Mouse (Mus musculus) midbrain, postnatal 0 days (tissue): Measurements from ENCODE around the gene Ggt5. TPM values are rescaled to one million over a fixed set of nuclear protein-coding genes. Genes with fewer than 3 reads are reported as not detected.
"Not testable (repeated sequence)": the region's sequence is repeated elsewhere in the genome, so short reads cannot be mapped to it uniquely, and the experiment has no call there.

Experiments
- ATAC-seq: fragments of 200-750 bp; cut with Nextera tagmentation; 2 replicates; pipeline ENCODE4 v1.8.0; 2017; ENCODE audit warnings: moderate number of reproducible peaks, mild to moderate bottlenecking, moderate TSS enrichment, moderate library complexity; ENCODE audit not compliant: low FRiP score
- DNase-seq: peaks from one replicate; pipeline ENCODE4 v3.0.0-alpha.2; 2015; ENCODE audit warnings: low spot score
- H3K27ac ChIP-seq: fragments of 300-500 bp; sonication (generic); 2 replicates; pipeline ENCODE4 v1.5.1; 2014; ENCODE audit warnings: low read depth, mild to moderate bottlenecking, low read length, mixed read lengths
- H3K27me3 ChIP-seq: fragments of 300-500 bp; sonication (generic); 2 replicates; pipeline ENCODE4 v1.6.1; 2014; ENCODE audit warnings: low read length, control low read depth, mixed read lengths; ENCODE audit not compliant: insufficient read depth
- H3K36me3 ChIP-seq: fragments of 300-500 bp; sonication (generic); 2 replicates; pipeline ENCODE4 v1.6.1; 2014; ENCODE audit warnings: low read length, control low read depth, mixed read lengths; ENCODE audit not compliant: insufficient read depth
- H3K4me1 ChIP-seq: fragments of 300-500 bp; sonication (generic); 2 replicates; pipeline ENCODE4 v1.6.1; 2014; ENCODE audit warnings: mild to moderate bottlenecking, control low read depth, antibody characterized with exemption, low read length, mixed read lengths; ENCODE audit not compliant: insufficient read depth
- H3K4me2 ChIP-seq: fragments of 300-500 bp; sonication (generic); 2 replicates; pipeline ENCODE4 v1.6.1; 2014; ENCODE audit warnings: low read depth, mild to moderate bottlenecking, low read length, mixed read lengths; ENCODE audit not compliant: poor library complexity, severe bottlenecking
- H3K4me3 ChIP-seq: fragments of 300-500 bp; sonication (generic); 2 replicates; pipeline ENCODE4 v1.5.1; 2014; ENCODE audit warnings: low read depth, mild to moderate bottlenecking, low read length, moderate library complexity
- H3K9ac ChIP-seq: fragments of 300-500 bp; sonication (generic); replicated peaks from 2 replicates; pipeline ENCODE4 v1.6.1; 2014; ENCODE audit warnings: mild to moderate bottlenecking, low read length, moderate library complexity, mixed read lengths; ENCODE audit not compliant: poor library complexity, severe bottlenecking
- H3K9me3 ChIP-seq: fragments of 300-500 bp; sonication (generic); 2 replicates; pipeline ENCODE4 v1.6.1; 2016; ENCODE audit warnings: low read length, control low read depth
- CTCF ChIP-seq: IDR thresholded peaks from 2 replicates; pipeline ENCODE4 v1.5.1; 2016; ENCODE audit warnings: antibody characterized with exemption, mild to moderate bottlenecking
- WGBS: fragments of 180-500 bp; shearing (Covaris S2); extraction: QIAGEN DNeasy Blood & Tissue Kit; methylation state at CpG from one replicate; pipeline ENCODE4 v1.1.7; 2014; 5-methylcytosine and 5-hydroxymethylcytosine counted together
- polyA plus RNA-seq: library from polyadenylated mRNA; unstranded; fragments of >200 nt; fragmentation: Nextera tagmentation; extraction: Ambion mirVana; gene quantifications from 2 replicates; pipeline ENCODE4 v1.2.1, GENCODE M21; 2015
- total RNA-seq: library from RNA; depleted of rRNA; stranded (reverse); fragments of >200 nt; gene quantifications from 2 replicates; pipeline ENCODE4 v1.2.3, GENCODE M21; 2014

Ggt5 gene
- total and polyA plus RNA-seq, 2 experiments from 2014 or later = 1.3 to 5.8 TPM

- H3K36me3 ChIP-seq = no peaks in the 10 kb centered on the region
- TF ChIP-seq CTCF = no peak
- no peak overlapping the region for H3K9ac ChIP-seq
- ATAC-seq = no peak
- 83% methylated on average over 7 of the region's 7 CpGs for WGBS
- peaks cover 6% of the 10 kb centered on the region for H3K4me1 ChIP-seq
- no peaks in the 10 kb centered on the region for H3K27me3 ChIP-seq
- no peak overlapping the region for H3K4me2 ChIP-seq
- no peak for DNase-seq
- no peak overlapping the region for H3K4me3 ChIP-seq
- H3K9me3 ChIP-seq = no peaks in the 10 kb centered on the region
- no peak overlapping the region for H3K27ac ChIP-seq
Measured at GRCm38 (mm10) chr10:75565906-75566305, 23.2 kb upstream of the Ggt5 start.

GRCm38 (mm10) chr10:75566321-75566720 is 22.8 kb upstream of the Ggt5 start:
- Histone ChIP-seq H3K9ac (no peak overlapping the region), H3K36me3 (no peaks in the 10 kb centered on the region), H3K27me3 (no peaks in the 10 kb centered on the region), H3K9me3 (no peaks in the 10 kb centered on the region), H3K4me1 (peaks cover 2% of the 10 kb centered on the region), H3K4me3 (no peak overlapping the region), H3K27ac (no peak overlapping the region), H3K4me2 (no peak overlapping the region)
- DNase-seq = no peak
- ATAC-seq = no peak
- WGBS = 82% methylated on average over 5 of the region's 5 CpGs
- peak; percentile 24 for TF ChIP-seq CTCF

- DNase-seq, H3K4me1 ChIP-seq, H3K9me3 ChIP-seq, H3K27me3 ChIP-seq, H3K4me2 ChIP-seq, ATAC-seq, H3K36me3 ChIP-seq, H3K4me3 ChIP-seq, H3K9ac ChIP-seq, H3K27ac ChIP-seq: not testable (repeated sequence)
- 77% methylated on average over 2 of the region's 2 CpGs for WGBS
- TF ChIP-seq CTCF = peak; percentile 35
Measured at GRCm38 (mm10) chr10:75566765-75567164, 22.4 kb upstream of the Ggt5 start.

DNA sequence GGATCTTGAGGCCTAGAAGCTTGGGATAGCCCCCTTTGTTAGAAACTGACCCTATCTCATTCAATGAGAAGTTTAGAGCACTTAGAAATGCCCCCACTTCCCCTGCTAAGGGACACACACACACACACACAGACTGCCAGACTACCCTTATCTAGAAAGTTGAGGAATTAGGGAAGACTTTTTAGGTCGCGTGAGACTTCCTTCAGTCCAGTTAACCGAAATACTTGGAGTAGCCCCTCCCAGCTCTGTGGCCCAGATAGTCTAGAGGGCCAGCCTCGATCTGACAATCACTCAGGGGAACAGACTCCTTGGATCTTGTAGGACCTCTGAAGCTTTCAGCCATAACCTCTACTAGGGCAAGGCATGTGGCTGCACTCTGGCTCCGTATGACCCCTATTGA is 21.1 kb upstream of the Ggt5 start:
- no peak for TF ChIP-seq CTCF
- H3K9ac ChIP-seq = no peak overlapping the region
- no peaks in the 10 kb centered on the region for H3K4me1 ChIP-seq
- ATAC-seq (no peak), DNase-seq (no peak)
- H3K36me3 ChIP-seq = no peaks in the 10 kb centered on the region
- H3K9me3 ChIP-seq = no peaks in the 10 kb centered on the region
- no peak overlapping the region for H3K27ac ChIP-seq
- H3K4me3 ChIP-seq = no peak overlapping the region
- WGBS = 43% methylated on average over 5 of the region's 5 CpGs
- H3K27me3 ChIP-seq = no peaks in the 10 kb centered on the region
- H3K4me2 ChIP-seq = no peak overlapping the region

DNA sequence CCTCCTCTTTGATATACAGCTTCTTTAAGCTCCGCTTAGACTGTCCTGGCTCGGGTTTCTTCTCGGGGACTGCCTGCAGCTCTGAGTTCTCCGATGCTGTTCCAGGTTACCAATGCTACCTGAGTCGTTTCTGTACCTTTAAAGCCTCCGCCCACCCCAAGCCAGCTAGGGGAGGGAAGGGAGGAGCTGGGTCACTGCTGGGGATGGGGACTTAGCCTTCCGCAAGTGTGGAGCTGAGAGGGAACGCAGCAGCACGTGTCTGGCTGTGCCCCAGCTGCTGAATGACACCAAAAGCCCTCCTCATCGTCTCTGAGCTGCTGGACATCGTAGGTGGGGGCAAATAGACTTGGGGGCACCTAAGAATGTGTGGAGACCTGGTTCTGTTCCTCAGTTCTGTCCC is 20.7 kb upstream of the Ggt5 start:
- Histone ChIP-seq H3K4me3 (no peak overlapping the region), H3K4me2 (no peak overlapping the region), H3K27ac (no peak overlapping the region), H3K36me3 (no peaks in the 10 kb centered on the region), H3K9me3 (no peaks in the 10 kb centered on the region), H3K27me3 (no peaks in the 10 kb centered on the region), H3K9ac (no peak overlapping the region), H3K4me1 (no peaks in the 10 kb centered on the region)
- no peak for TF ChIP-seq CTCF
- WGBS = 8% methylated on average over 11 of the region's 11 CpGs
- ATAC-seq = no peak
- DNase-seq = no peak

- no peaks in the 10 kb centered on the region for H3K9me3 ChIP-seq
- no peak overlapping the region for H3K4me3 ChIP-seq
- no peaks in the 10 kb centered on the region for H3K4me1 ChIP-seq
- TF ChIP-seq CTCF = no peak
- H3K27me3 ChIP-seq = no peaks in the 10 kb centered on the region
- ATAC-seq (no peak), DNase-seq (no peak)
- H3K36me3 ChIP-seq = no peaks in the 10 kb centered on the region
- 25% methylated on average over 4 of the region's 4 CpGs for whole genome bisulfite sequencing
- no peak overlapping the region for H3K4me2 ChIP-seq
- H3K9ac ChIP-seq = no peak overlapping the region
- H3K27ac ChIP-seq = no peak overlapping the region
Measured at GRCm38 (mm10) chr10:75568851-75569250, 20.3 kb upstream of the Ggt5 start.
